8 mouse cellular contexts compared by ENCODE assay signal in the genomic region with DNA sequence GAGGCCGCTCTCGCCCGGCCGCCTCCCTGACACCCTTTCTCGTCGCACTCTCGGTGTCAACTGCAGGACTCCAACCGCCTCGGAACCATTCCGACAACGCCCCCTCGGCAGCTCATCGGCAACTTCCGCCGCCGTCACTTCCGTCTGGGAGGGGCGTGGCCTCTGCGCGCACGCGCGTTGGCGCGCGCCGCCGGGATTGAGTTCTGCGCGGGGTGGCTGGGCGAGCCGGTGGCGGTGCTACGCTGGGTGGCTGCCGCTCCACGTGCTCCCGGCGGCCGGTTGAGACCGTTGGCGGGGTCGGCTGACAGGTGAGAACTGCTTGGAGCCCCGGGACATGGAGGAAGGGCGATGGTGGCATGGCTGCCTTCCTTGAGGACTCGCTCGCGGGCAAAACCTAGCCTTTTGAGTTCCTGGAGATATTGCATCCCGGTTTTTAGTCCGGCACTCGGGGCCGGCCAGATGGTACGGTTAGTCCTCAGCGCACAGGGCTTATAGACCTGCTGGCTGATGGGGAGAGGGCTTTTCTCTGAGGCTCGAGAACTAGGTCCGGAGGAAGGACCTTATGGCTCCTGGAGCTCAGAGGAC. TPM values are rescaled to one million over a fixed set of nuclear protein-coding genes. Genes with fewer than 3 reads are reported as not detected.
A peak's percentile ranks its signal among the peaks of the same experiment; 100 is the strongest.
DNase-seq lines count a peak whose midpoint lies in the region; ATAC-seq and TF ChIP-seq lines count a peak whose summit lies in the region.

A gene (minus strand): TSS at position 130 of the 585 bp plus-strand sequence.
A gene (plus strand): TSS at position 143 of the 585 bp plus-strand sequence.

- H3K4me2 ChIP-seq in heart, embryonic 15.5 days: peak within 1 kb of the TSS; percentile 76
- peak within 1 kb of the TSS; percentile 95 for H3K4me2 ChIP-seq in liver, embryonic 14.5 days (ENCODE audit: low read depth)
- peak within 1 kb of the TSS; percentile 92 for H3K4me2 ChIP-seq in neural tube, embryonic 11.5 days (ENCODE audit: low read depth)
- H3K4me2 ChIP-seq in stomach, postnatal 0 days (replicated peaks; ENCODE audit: low read depth): peak within 1 kb of the TSS; percentile 90

- no peak for TF ChIP-seq CTCF in liver, embryonic 14.5 days (IDR thresholded peaks at IDR 0.05; ENCODE audit: low read depth)
- peak; percentile 19; the same call in 1 of the 2 replicates for TF ChIP-seq CTCF in stomach, postnatal 0 days (IDR thresholded peaks at IDR 0.05; ENCODE audit: low read depth)

- no peaks in the 10 kb centered on the region for H3K9me3 ChIP-seq in heart, embryonic 15.5 days (replicated peaks)
- H3K9me3 ChIP-seq in liver, embryonic 14.5 days (ENCODE audit: control insufficient read depth, low read length): no peaks in the 10 kb centered on the region
- H3K9me3 ChIP-seq in neural tube, embryonic 11.5 days (ENCODE audit: control insufficient read depth, low read length): no peaks in the 10 kb centered on the region
- H3K9me3 ChIP-seq in stomach, postnatal 0 days (ENCODE audit: control insufficient read depth, low read length): no peaks in the 10 kb centered on the region

- peak within 1 kb of the TSS; percentile 87 for H3K9ac ChIP-seq in heart, embryonic 15.5 days
- peak within 1 kb of the TSS; percentile 80 for H3K9ac ChIP-seq in liver, embryonic 14.5 days (replicated peaks)
- peak within 1 kb of the TSS; percentile 87 for H3K9ac ChIP-seq in neural tube, embryonic 11.5 days (ENCODE audit: low read length)
- peak within 1 kb of the TSS; percentile 87 for H3K9ac ChIP-seq in stomach, postnatal 0 days (ENCODE audit: low read length)

- H3K4me1 ChIP-seq in heart, embryonic 15.5 days (replicated peaks): peaks cover 20% of the 10 kb centered on the region
- peaks cover 14 to 16% of the 10 kb centered on the region in 2 experiments; a peak in 3 of 4 replicates for H3K4me1 ChIP-seq in liver, embryonic 14.5 days (replicated peaks; ENCODE audit: control insufficient read depth in 2 of 2, insufficient read depth in 2 of 2, low read length in 1 of 2)
- H3K4me1 ChIP-seq in neural tube, embryonic 11.5 days (ENCODE audit: control insufficient read depth, insufficient read depth, low read length): peaks cover 11% of the 10 kb centered on the region
- peaks cover 6% of the 10 kb centered on the region; the same call in 1 of the 2 replicates for H3K4me1 ChIP-seq in stomach, postnatal 0 days (replicated peaks; ENCODE audit: control insufficient read depth, insufficient read depth)

- peak within 1 kb of the TSS; percentile 96 for H3K4me3 ChIP-seq in heart, embryonic 15.5 days
- peak within 1 kb of the TSS; percentile 92 to 93 for H3K4me3 ChIP-seq in liver, embryonic 14.5 days (ENCODE audit: insufficient read depth in 1 of 2, low read depth in 2 of 2, low read length in 2 of 2)
- peak within 1 kb of the TSS; percentile 93 for H3K4me3 ChIP-seq in neural tube, embryonic 11.5 days (ENCODE audit: low read depth, low read length)
- H3K4me3 ChIP-seq in stomach, postnatal 0 days (ENCODE audit: low read depth, low read length): peak within 1 kb of the TSS; percentile 85

- under 1% methylated on average over 55 of the region's 55 CpGs for WGBS in heart, embryonic 15.5 days
- WGBS in liver, embryonic 14.5 days (ENCODE audit: insufficient replicate concordance): under 1% methylated on average over 55 of the region's 55 CpGs
- WGBS in neural tube, embryonic 11.5 days: under 1% methylated on average over 55 of the region's 55 CpGs
- WGBS in stomach, postnatal 0 days: under 1% methylated on average over 53 of the region's 55 CpGs

- peak; percentile 88 for DNase-seq in c-Kit-negative CD71-positive TER-119-positive erythroid progenitor cells, embryonic 14.5 days (ENCODE audit: low read depth, low spot score)
- DNase-seq in fibroblast of lung, adult 2 months (ENCODE audit: low read depth): peak; percentile 57
- DNase-seq in kidney, postnatal 25 days: peak; percentile 93 to 94
- DNase-seq in liver, embryonic 14.5 days (ENCODE audit: low read depth in 3 of 3, low spot score in 3 of 3): peak; percentile 79 to 83 (median 82)
- peak; percentile 95 for DNase-seq in neural tube, embryonic 11.5 days (ENCODE audit: low spot score)
- peak; percentile 95 for DNase-seq in stomach, postnatal 0 days (ENCODE audit: low spot score)

- peak; percentile 89 for ATAC-seq in CD4-positive, CD25-positive, alpha-beta regulatory T cell, adult 4 months
- ATAC-seq in heart, embryonic 15.5 days (replicated peaks; ENCODE audit: insufficient number of reproducible peaks, insufficient read depth, low FRiP score, low read depth): peak; percentile 90
- ATAC-seq in liver, embryonic 14.5 days (ENCODE audit: insufficient read depth): peak; percentile 94
- peak; percentile 92 for ATAC-seq in neural tube, embryonic 11.5 days (ENCODE audit: insufficient read depth, low FRiP score, low TSS enrichment)
- ATAC-seq in stomach, postnatal 0 days (ENCODE audit: low FRiP score, low TSS enrichment): peak; percentile 94

- H3K27me3 ChIP-seq in heart, embryonic 15.5 days: no peaks in the 10 kb centered on the region
- no peaks in the 10 kb centered on the region for H3K27me3 ChIP-seq in liver, embryonic 14.5 days (ENCODE audit: control insufficient read depth, insufficient read depth, low read length)
- H3K27me3 ChIP-seq in neural tube, embryonic 11.5 days (ENCODE audit: control insufficient read depth, insufficient read depth, low read length): no peaks in the 10 kb centered on the region
- H3K27me3 ChIP-seq in stomach, postnatal 0 days (ENCODE audit: control insufficient read depth, insufficient read depth, low read length): no peaks in the 10 kb centered on the region

- no peak for TF ChIP-seq EP300 in liver, embryonic 14.5 days (IDR thresholded peaks at IDR 0.05; ENCODE audit: low read depth)
- no peak for TF ChIP-seq EP300 in stomach, postnatal 0 days (optimal IDR thresholded peaks at IDR 0.05)

- H3K36me3 ChIP-seq in heart, embryonic 15.5 days: peaks cover 10% of the 10 kb centered on the region
- H3K36me3 ChIP-seq in liver, embryonic 14.5 days (replicated peaks; ENCODE audit: control insufficient read depth, insufficient read depth, low read depth): peaks cover 2% of the 10 kb centered on the region
- H3K36me3 ChIP-seq in neural tube, embryonic 11.5 days (ENCODE audit: control insufficient read depth, insufficient read depth, low read length): peaks cover 2% of the 10 kb centered on the region; the same call in 1 of the 2 replicates
- H3K36me3 ChIP-seq in stomach, postnatal 0 days (ENCODE audit: control insufficient read depth, insufficient read depth, low read length): 0 out of 2 replicates have a peak, but pooled peaks cover 8% of the 10 kb centered on the region

- peak within 1 kb of the TSS; percentile 80 for H3K27ac ChIP-seq in heart, embryonic 15.5 days
- peak within 1 kb of the TSS; percentile 0; the same call in 1 of the 2 replicates for H3K27ac ChIP-seq in liver, embryonic 14.5 days
- no peak within 1 kb of the TSS for H3K27ac ChIP-seq in neural tube, embryonic 11.5 days (ENCODE audit: low read depth, low read length)
- peak within 1 kb of the TSS; percentile 80 for H3K27ac ChIP-seq in stomach, postnatal 0 days (replicated peaks)

RNA-seq across cellular contexts. Expression of the first gene that starts in this region (rescaled TPM):
- 10 to 100 TPM; 12.3 to 28.2 TPM for polyA plus RNA-seq in CD4-positive, CD25-positive, alpha-beta regulatory T cell, adult 4 months (2017; shearing (Covaris generic))
- polyA plus RNA-seq in heart, embryonic 15.5 days (2015; fragmentation: Nextera tagmentation; extraction: Ambion mirVana): 7.0 and 8.4 TPM in 2 replicates
- polyA plus RNA-seq in liver, embryonic 14.5 days (2012; rRNA removed): 3.4 and 3.5 TPM in 2 replicates
- polyA plus RNA-seq in liver, embryonic 14.5 days (2014; fragmentation: Nextera tagmentation; extraction: Ambion mirVana): 2.2 and 2.3 TPM in 2 replicates
- 15.7 and 19.6 TPM in 2 replicates for polyA plus RNA-seq in neural tube, embryonic 11.5 days (2014; fragmentation: Nextera tagmentation; extraction: Ambion mirVana)
- 4.2 and 4.4 TPM in 2 replicates for polyA plus RNA-seq in stomach, postnatal 0 days (2015; fragmentation: Nextera tagmentation; extraction: Ambion mirVana)

RNA-seq across cellular contexts. Expression of the second gene that starts in this region (rescaled TPM):
- 10 to 100 TPM; 29.2 to 41.5 TPM for polyA plus RNA-seq in CD4-positive, CD25-positive, alpha-beta regulatory T cell, adult 4 months (2017; shearing (Covaris generic))
- polyA plus RNA-seq in heart, embryonic 15.5 days (2015; fragmentation: Nextera tagmentation; extraction: Ambion mirVana): 42.4 and 46.1 TPM in 2 replicates
- polyA plus RNA-seq in liver, embryonic 14.5 days (2012; rRNA removed): 19.1 and 44.6 TPM in 2 replicates
- 64.2 and 66.3 TPM in 2 replicates for polyA plus RNA-seq in liver, embryonic 14.5 days (2014; fragmentation: Nextera tagmentation; extraction: Ambion mirVana)
- polyA plus RNA-seq in neural tube, embryonic 11.5 days (2014; fragmentation: Nextera tagmentation; extraction: Ambion mirVana): 102 and 117 TPM in 2 replicates
- 45.7 and 50.1 TPM in 2 replicates for polyA plus RNA-seq in stomach, postnatal 0 days (2015; fragmentation: Nextera tagmentation; extraction: Ambion mirVana)
